Mouse (Mus musculus) WW6 (cell line): ENCODE data around the gene Prl.
"Not testable (repeated sequence)": the region's sequence is repeated elsewhere in the genome, so short reads cannot be mapped to it uniquely, and the experiment has no call there.

Source experiments
- DNase-seq: peaks from one replicate; pipeline ENCODE4 v3.0.0-alpha.2; 2013; ENCODE audit warnings: low read depth, low spot score

Gene Prl

DNA sequence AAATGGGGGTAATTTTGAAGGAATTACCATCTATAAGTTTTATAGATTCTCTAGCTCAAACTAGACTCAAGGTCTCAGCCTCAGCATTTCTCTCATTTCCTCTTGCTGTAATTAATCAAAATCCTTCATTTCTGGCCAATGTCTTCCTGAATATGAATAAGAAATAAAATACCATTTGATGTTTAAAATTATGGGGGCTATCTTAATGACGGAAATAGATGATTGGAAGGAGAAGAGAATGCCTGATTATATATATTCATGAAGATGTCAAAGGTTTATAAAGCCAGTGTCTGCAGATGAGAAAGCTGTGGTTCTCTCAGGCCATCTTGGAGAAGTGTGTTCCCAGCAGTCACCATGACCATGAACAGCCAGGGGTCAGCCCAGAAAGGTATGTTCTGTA is at the start of gene Prl:
TSS of gene Prl (plus strand) at position 301 of the 400 bp plus-strand sequence.
- DNase-seq, result no peak

DNA sequence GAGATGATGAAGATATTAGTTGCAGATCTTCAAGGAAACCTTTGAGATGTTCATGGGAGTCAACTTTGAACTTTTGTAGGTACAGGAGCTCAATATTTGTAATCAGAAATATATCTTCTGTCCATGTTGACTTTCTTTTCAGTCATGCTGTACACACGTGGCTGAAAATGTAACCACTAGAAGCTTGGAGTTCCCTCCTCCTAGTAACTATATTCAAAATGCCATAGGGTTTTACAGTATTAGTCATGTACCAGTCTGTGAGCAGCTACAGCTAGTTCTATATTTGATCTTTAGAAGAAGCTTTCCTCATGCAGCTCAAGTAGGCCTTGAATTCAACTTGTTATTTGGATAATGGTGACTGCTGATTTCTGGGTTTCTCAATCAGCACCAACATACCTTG is 30.8 kb upstream of the Prl start:
- DNase-seq, result no peak

DNA sequence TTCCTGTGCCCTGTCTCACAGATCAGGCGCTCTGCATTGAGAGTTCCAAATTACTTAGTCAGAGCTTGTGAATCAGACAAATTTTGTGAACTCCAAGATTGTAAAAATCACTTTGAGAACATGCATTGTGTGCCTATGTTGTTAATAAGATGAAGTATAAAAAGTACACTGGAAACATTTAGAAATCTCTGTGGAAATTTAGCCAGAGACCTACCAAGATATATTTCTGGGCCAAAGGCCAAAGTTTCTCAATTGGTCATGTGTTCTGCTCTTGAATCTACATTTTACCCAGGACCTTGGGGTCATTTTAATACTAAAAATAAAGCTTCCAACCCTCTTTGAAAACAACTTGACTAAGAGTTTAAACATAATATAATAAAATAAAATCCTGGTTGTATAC is 30.0 kb upstream of the Prl start:
- no peak for DNase-seq

DNA sequence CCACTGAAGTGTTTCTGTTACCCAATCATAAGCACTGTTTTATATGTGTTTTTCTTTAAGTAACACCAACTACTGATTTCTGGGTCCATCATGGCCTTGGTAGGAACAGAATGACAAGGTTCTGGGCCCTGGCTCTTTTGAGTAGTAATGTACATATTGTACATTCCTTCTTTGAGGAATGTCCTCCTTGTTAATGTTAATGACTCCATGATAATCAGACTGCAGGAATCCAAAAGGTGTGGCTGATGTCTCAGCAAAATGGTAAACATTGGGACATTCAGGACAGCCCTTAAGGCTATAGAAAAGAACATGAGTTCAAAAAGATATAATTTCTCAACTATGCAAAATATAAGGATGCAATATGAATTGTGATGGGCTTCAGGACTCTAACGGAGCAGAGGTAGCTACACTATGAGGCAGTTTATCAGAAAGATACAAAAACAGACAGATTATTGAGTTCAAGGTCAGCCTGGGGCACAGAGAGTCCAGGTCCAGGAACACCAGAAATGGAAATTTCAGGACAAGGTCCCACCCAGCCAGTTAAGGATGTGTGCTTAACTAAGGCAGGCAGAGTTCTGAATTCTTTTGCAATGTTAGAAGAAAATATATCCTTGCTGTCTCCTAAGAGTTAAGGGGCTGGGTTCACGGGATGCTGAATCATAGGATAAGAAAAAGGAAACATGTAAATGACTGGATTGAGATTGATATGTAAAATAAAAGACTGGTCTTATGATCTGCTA is 28.7 kb upstream of the Prl start:
- no peak for DNase-seq

DNA sequence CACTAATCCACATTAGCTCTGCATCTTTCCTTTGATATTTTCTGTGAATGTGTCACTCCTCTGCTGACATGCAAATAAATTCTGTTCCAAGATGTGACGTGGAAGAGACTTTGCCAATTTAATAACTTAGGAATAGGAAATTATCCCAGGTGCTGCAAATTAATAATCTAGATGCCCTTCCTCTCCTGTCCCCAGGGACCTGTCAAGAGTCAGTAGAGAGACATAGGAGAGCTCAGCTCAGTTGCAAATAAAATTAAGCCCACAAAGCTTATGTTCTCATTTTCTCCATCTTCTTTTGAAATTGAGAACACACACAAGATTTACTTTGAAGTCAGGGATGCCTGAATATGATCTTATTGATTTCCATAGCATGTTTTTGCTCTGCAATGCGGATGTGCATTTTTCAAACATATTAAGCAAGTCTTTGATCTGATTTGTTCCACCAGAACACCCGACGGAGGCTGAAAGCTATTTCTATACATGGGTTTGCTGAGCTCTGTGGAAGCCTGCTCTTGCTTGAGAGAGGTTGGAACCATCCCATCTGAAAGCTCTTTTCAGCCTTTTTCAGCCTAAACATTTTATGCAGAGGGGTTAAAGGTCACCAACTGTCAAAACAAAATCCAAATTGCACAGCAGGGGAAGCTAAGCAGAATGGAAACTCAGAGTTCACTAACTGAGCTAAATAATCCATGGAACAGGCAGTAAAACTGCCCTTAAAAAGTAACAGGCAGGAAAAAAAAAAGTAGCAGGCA is 26.1 kb upstream of the Prl start:
- no peak for DNase-seq

DNA sequence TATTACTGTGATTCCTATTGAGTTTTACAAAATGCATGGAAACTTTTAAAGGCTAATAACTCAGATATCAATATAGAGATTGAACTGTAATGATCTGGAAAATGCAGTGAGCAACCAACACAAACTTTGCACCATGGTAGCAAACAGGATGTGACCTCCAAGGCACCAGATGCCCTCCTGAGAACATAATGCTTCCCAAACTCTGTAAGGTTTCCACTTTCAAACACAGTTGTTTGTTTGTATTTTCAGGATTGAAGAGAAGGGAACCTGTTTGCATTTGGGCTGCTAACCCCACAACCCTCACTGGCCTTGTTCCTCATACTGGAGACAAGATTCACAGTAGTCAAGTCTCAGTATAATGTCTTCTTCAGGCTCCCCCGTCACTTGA is 25.5 kb upstream of the Prl start:
- DNase-seq, result no peak

DNA sequence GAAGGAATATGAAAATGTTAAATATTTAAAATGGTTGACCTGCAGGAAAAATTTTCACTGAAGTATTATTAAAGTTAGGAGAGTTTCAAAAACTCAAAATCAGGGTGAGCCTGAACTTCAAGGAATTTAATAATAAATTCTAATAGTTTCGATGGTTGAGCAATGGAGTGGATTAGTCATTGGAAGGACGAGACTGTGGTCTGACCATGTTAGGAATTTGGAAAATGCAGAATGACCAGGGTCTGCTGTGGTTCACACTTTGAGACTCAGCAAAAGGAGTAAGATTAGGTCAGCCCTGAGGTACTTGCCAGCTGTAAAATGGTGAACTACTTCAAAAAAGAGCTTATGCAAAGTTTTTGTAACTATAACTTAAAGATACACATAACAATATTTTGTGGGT is 24.4 kb upstream of the Prl start:
- no peak for DNase-seq

DNA sequence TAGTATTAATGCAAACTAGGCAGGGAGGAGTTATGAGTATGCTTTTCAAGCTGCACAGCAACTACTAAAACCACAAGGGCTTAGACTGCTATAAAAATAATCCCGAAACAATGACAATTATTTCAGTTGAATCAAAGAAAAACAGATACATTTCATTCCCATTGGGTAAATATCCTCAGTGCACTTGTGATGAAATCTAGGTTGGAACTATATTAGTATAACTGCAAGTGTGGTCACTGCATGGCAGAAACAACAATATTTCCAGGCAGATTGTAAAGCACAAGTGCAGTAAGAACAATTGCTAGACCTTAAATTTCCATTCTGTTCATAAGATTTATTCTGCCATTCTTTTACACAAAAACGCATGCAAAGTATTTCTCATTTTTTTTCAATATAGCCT is 15.2 kb upstream of the Prl start:
- no peak for DNase-seq

DNA sequence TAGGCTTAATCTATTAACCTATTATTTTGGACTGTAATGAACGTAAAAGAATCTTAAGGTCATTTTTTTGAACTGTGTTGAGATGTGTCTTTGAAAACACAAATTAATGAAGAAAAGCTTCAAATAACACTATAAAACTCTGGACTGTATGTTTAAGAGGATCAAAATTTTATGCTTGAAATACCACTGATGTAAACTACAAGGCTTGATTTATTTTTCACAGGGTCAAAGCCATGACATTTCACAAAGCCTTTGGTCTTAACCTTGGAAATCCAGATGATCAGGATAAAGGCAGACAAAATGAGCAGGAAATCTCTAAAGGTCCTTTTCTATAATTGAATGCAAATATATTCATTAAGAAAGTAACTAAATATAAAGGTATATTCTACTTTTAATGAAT is 14.0 kb upstream of the Prl start:
- DNase-seq, result no peak

DNA sequence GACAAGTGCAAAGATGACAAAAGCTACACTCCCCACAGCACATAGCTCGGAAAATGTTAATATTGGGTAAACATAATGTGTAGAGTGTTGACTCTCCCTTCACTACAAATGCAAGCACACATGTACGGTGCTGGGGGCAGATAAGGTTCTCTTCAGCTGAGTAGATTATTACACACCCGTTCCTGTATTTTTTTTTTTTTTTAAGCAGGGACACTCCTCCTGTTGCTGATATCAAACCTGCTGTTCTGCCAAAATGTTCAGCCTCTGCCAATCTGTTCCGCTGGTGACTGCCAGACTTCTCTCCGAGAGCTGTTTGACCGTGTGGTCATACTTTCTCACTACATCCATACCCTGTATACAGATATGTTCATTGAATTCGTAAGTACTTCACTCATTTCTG is 1.8 kb downstream of the Prl start:
- no peak for DNase-seq

DNA sequence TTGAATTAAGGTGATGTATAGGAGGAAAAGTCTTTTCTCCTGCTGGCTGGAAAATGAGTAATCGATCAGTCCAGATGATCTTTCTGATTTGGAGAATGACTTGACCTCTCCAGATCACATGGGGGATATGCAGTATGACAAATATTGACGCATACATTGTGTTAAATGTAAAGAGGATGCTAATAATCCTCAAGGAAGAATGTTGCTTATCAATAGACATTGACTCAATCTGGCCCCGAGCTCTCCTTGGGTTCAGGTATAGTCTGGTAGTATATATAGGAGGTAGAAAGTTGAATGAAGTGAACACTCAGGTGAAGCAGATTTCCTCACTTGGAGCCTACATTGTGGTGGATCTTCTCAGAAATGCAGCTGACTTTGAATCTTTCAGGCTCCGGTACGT is 36.5 kb downstream of the Prl start, which contains the start of gene Prl3d1:
TSS of gene Prl3d1 (plus strand) at position 301 of the 400 bp plus-strand sequence.
- DNase-seq, result not testable (repeated sequence)
